Mouse (Mus musculus): Measurements from ENCODE around the gene Dpp9. TPM values are rescaled to one million over a fixed set of nuclear protein-coding genes. Genes with fewer than 3 reads are reported as not detected.
A peak's percentile ranks its signal among the peaks of the same experiment; 100 is the strongest.

Gene Dpp9
- polyA plus RNA-seq, 1 experiment from 2014 or later = 42.5 TPM

DNA sequence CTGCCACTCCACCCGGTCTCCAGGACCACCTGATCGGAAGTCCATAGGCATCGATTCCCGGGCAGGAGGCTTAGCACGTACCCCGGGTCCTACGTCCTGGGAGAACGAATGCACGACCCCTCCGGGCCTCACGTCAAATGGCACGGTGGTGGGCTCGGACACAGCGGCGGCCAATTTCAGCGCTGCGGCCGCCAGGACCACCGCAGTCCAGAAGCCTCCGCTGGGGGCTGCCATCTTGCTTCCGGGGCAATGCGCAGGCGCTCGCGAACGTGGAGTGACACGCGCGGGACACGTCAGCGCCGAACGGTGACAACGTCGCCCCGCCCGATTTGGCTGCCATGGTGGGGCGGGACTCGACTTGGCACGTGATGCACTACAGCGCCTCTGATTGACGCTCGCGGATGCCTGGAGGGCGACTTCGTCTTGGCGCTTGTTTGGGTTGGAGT lies 35.0 kb downstream of the Dpp9 start, which contains the start of gene Mydgf:
Gene Mydgf (minus strand): TSS at position 263 of the 446 bp plus-strand sequence.
- DNase-seq (ENCODE audit: low spot score) (peak; percentile 95), ATAC-seq (ENCODE audit: insufficient read depth, low FRiP score, low TSS enrichment) (peak; percentile 85)
- no peaks in the 10 kb centered on the region for H3K27me3 ChIP-seq (ENCODE audit: control insufficient read depth, insufficient read depth, low read length)
- H3K9ac ChIP-seq (ENCODE audit: low read length) = peak within 1 kb of the TSS; percentile 77
- no peaks in the 10 kb centered on the region for H3K9me3 ChIP-seq (ENCODE audit: control insufficient read depth, low read length)
- H3K36me3 ChIP-seq (ENCODE audit: control insufficient read depth, insufficient read depth, low read length) = peaks cover 6% of the 10 kb centered on the region; the same call in 1 of the 2 replicates
- peak within 1 kb of the TSS; percentile 82 for H3K4me3 ChIP-seq (ENCODE audit: low read depth, low read length)
- no peak within 1 kb of the TSS for H3K27ac ChIP-seq (ENCODE audit: low read depth, low read length)
- H3K4me1 ChIP-seq (ENCODE audit: control insufficient read depth, insufficient read depth, low read length) = peaks cover 18% of the 10 kb centered on the region
- H3K4me2 ChIP-seq (ENCODE audit: low read depth) = peak within 1 kb of the TSS; percentile 74
- under 1% methylated on average over 47 of the region's 47 CpGs for WGBS

DNA sequence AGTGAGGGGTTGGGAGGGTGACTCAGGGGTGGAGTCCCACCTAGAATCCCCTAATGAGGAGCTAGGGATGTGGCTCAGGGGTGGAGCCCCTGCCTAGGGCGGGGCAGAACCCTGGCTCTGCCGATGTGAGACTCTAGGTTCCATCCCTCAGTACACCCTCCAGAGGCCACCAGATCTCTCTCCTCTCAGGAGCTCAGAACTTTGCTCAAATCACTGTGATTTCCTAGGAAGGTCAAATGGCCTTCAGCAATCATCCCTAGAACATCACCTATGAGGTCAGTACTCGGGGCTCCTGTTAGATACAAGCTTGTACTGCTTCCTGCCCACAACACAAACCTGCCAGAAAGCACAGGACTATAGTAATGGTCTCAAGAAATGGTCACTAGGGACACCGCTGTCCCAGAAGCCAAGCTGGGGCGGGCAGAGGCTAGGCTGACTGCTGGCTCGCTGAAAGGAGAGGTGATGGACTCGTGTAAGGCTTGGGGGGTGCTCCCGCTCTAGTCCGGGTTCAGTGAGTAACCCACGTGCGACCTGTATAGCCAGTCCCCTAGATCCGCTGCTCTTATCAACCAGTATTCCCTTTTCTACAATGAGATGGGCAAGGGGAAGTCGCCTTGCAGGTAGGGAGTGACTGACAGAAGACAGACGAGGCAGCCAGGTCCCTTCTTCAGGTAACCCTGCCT lies 35.6 kb downstream of the Dpp9 start:
- under 1% methylated on average over 14 of the region's 14 CpGs for WGBS
- Histone ChIP-seq H3K36me3 (ENCODE audit: control insufficient read depth, insufficient read depth, low read length) (peaks cover 5% of the 10 kb centered on the region; the same call in 1 of the 2 replicates), H3K4me3 (ENCODE audit: low read depth, low read length) (peak overlapping the region; percentile 82), H3K9ac (ENCODE audit: low read length) (peak overlapping the region; percentile 77), H3K27ac (ENCODE audit: low read depth, low read length) (no peak overlapping the region), H3K4me2 (ENCODE audit: low read depth) (peak overlapping the region; percentile 74), H3K4me1 (ENCODE audit: control insufficient read depth, insufficient read depth, low read length) (peaks cover 18% of the 10 kb centered on the region), H3K27me3 (ENCODE audit: control insufficient read depth, insufficient read depth, low read length) (no peaks in the 10 kb centered on the region), H3K9me3 (ENCODE audit: control insufficient read depth, low read length) (no peaks in the 10 kb centered on the region)
- ATAC-seq (ENCODE audit: insufficient read depth, low FRiP score, low TSS enrichment) = 0 out of 2 replicates have a peak, but pooled peaks have one; percentile 1
- DNase-seq (ENCODE audit: low spot score) = no peak

DNA sequence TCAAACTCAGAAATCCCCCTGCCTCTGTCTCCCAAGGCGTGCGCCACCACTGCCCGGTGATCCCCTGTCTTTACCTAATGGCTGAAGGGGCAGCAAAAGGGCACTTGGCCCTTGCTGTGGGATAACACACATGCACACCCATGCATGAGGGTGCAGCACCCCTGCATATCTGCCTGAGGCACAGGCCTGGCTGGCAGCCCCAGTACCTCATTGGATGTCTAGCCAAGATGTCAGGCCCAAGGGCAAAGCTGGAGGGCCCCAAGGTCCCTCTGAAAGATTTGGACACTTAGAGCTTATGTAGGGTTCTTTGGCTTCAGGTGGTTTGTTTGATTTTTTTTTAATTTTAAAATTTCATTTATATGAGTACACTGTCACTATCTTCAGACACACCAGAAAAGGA lies 43.3 kb downstream of the Dpp9 start:
- H3K9ac ChIP-seq (ENCODE audit: low read length) = no peak overlapping the region
- H3K4me3 ChIP-seq (ENCODE audit: low read depth, low read length) = no peak overlapping the region
- H3K36me3 ChIP-seq (ENCODE audit: control insufficient read depth, insufficient read depth, low read length) = peaks cover 8% of the 10 kb centered on the region
- no peak overlapping the region for H3K27ac ChIP-seq (ENCODE audit: low read depth, low read length)
- H3K4me2 ChIP-seq (ENCODE audit: low read depth) = no peak overlapping the region
- H3K9me3 ChIP-seq (ENCODE audit: control insufficient read depth, low read length) = no peaks in the 10 kb centered on the region
- H3K4me1 ChIP-seq (ENCODE audit: control insufficient read depth, insufficient read depth, low read length) = peaks cover 5% of the 10 kb centered on the region; the same call in 1 of the 2 replicates
- 94% methylated on average over 3 of the region's 3 CpGs for WGBS
- ATAC-seq (ENCODE audit: insufficient read depth, low FRiP score, low TSS enrichment) = no peak
- no peaks in the 10 kb centered on the region for H3K27me3 ChIP-seq (ENCODE audit: control insufficient read depth, insufficient read depth, low read length)
- DNase-seq (ENCODE audit: low spot score) = no peak

DNA sequence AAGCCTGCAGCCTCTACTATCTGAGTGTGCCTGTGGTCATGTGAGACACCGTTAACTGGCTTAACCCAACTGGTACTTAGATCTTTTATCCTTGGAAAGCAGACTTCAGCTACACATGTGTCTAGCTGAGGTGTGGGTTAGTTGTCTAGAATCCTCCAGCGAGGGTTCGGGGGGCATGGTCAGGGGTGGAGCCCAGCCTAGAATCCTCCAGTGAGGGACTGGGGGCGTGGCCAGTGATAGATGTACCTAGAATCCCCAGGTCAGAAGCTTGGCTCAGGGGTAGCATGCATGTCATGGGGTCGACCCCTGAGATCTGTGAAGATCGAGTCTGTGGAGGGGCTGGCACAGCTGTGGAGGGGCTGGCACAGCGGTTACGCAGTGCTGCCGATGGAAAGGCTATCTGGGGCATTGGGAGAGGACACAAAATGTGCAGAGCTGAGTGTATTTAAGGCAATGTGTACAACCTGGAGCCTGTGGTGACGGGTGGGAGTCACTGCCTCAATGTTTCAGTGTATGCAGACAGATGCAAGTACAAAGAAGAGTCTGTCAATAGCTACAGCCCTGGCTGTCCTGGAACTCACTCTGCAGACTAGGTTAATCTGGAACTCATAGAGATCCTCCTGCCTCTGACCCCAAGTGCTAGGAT lies 45.2 kb downstream of the Dpp9 start:
- H3K9ac ChIP-seq (ENCODE audit: low read length) = no peak overlapping the region
- H3K27me3 ChIP-seq (ENCODE audit: control insufficient read depth, insufficient read depth, low read length) = no peaks in the 10 kb centered on the region
- WGBS = 53% methylated on average over 10 of the region's 10 CpGs
- H3K27ac ChIP-seq (ENCODE audit: low read depth, low read length) = no peak overlapping the region
- DNase-seq (ENCODE audit: low spot score) (no peak), ATAC-seq (ENCODE audit: insufficient read depth, low FRiP score, low TSS enrichment) (no peak)
- H3K36me3 ChIP-seq (ENCODE audit: control insufficient read depth, insufficient read depth, low read length) = peaks cover 8% of the 10 kb centered on the region
- no peak overlapping the region for H3K4me2 ChIP-seq (ENCODE audit: low read depth)
- peaks cover 7% of the 10 kb centered on the region; the same call in 1 of the 2 replicates for H3K4me1 ChIP-seq (ENCODE audit: control insufficient read depth, insufficient read depth, low read length)
- H3K9me3 ChIP-seq (ENCODE audit: control insufficient read depth, low read length) = no peaks in the 10 kb centered on the region
- H3K4me3 ChIP-seq (ENCODE audit: low read depth, low read length) = no peak overlapping the region

DNA sequence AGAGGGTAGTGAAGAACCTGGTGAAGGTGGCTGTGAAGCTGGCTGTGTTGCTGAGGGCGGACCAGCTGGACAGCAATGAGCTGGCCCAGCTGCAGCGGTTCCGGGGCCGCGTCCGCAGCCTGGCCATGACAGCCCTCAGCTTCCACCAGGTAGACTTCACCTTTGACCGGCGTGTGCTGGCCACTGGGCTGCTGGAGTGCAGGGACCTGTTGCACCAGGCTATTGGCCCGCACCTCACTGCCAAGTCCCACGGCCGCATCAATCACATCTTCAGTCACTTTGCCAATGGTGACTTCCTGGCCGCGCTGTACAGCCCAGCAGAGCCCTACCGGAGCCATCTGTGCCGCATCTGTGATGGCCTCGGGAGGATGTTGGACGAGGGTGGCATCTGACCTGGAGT lies 46.8 kb downstream of the Dpp9 start:
- H3K36me3 ChIP-seq (ENCODE audit: control insufficient read depth, insufficient read depth, low read length) = peaks cover 4% of the 10 kb centered on the region
- H3K9me3 ChIP-seq (ENCODE audit: control insufficient read depth, low read length) = no peaks in the 10 kb centered on the region
- H3K27me3 ChIP-seq (ENCODE audit: control insufficient read depth, insufficient read depth, low read length) = no peaks in the 10 kb centered on the region
- WGBS = 94% methylated on average over 17 of the region's 17 CpGs
- no peak overlapping the region for H3K9ac ChIP-seq (ENCODE audit: low read length)
- no peak overlapping the region for H3K4me2 ChIP-seq (ENCODE audit: low read depth)
- no peak for ATAC-seq (ENCODE audit: insufficient read depth, low FRiP score, low TSS enrichment)
- H3K4me3 ChIP-seq (ENCODE audit: low read depth, low read length) = no peak overlapping the region
- H3K27ac ChIP-seq (ENCODE audit: low read depth, low read length) = no peak overlapping the region
- H3K4me1 ChIP-seq (ENCODE audit: control insufficient read depth, insufficient read depth, low read length) = peaks cover 7% of the 10 kb centered on the region; the same call in 1 of the 2 replicates
- no peak for DNase-seq (ENCODE audit: low spot score)

DNA sequence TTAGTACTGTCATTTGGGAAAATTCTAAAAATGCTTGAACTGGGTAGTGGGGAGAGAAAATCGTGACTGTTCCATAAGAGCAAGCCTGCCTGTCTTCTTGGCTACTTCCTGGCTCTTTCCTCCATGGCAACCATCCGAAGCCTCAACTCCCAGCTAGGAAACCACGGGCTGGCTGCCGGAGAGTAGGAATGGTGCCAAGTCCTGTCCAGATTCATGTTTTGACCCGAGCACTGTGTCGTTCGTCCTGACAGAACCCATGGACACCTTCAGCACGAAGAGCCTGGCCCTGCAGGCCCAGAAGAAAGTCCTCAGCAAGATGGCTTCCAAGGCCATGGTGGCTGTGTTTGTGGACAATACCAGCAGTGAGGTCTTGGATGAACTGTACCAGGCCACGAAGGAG lies 47.2 kb downstream of the Dpp9 start:
- 82% methylated on average over 9 of the region's 9 CpGs for WGBS
- H3K36me3 ChIP-seq (ENCODE audit: control insufficient read depth, insufficient read depth, low read length) = peaks cover under 1% of the 10 kb centered on the region; the same call in 1 of the 2 replicates
- DNase-seq (ENCODE audit: low spot score) (no peak), ATAC-seq (ENCODE audit: insufficient read depth, low FRiP score, low TSS enrichment) (no peak)
- H3K27me3 ChIP-seq (ENCODE audit: control insufficient read depth, insufficient read depth, low read length) = no peaks in the 10 kb centered on the region
- no peak overlapping the region for H3K4me2 ChIP-seq (ENCODE audit: low read depth)
- H3K4me3 ChIP-seq (ENCODE audit: low read depth, low read length) = no peak overlapping the region
- H3K9me3 ChIP-seq (ENCODE audit: control insufficient read depth, low read length) = no peaks in the 10 kb centered on the region
- H3K4me1 ChIP-seq (ENCODE audit: control insufficient read depth, insufficient read depth, low read length) = peaks cover 7% of the 10 kb centered on the region; the same call in 1 of the 2 replicates
- no peak overlapping the region for H3K9ac ChIP-seq (ENCODE audit: low read length)
- H3K27ac ChIP-seq (ENCODE audit: low read depth, low read length) = no peak overlapping the region

DNA sequence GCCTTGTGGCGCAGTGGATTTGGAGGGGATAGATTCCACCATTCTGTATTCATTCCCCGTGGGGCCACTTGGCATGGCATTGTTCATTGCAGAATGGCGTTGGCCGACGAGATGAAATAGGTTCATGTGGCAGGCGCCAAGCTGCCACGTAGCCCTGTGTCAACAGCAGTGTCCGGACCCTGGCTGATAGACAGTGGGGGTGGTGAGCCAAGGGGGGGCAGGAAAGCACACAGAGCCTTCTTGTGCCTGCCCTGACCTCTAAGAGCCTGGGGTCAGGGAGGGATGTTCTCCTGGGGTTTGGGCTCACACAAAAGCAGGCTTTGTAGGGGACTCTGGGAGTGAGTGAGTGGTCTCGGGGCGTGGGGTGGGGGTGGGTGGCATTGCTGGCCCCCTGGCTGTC lies 48.1 kb downstream of the Dpp9 start:
- Histone ChIP-seq H3K9ac (ENCODE audit: low read length) (0 out of 2 replicates have a peak overlapping the region, but pooled peaks have one; percentile 0), H3K9me3 (ENCODE audit: control insufficient read depth, low read length) (no peaks in the 10 kb centered on the region), H3K27me3 (ENCODE audit: control insufficient read depth, insufficient read depth, low read length) (no peaks in the 10 kb centered on the region), H3K27ac (ENCODE audit: low read depth, low read length) (peak overlapping the region; percentile 31; the same call in 1 of the 2 replicates), H3K36me3 (ENCODE audit: control insufficient read depth, insufficient read depth, low read length) (no peaks in the 10 kb centered on the region; the same call in 1 of the 2 replicates), H3K4me2 (ENCODE audit: low read depth) (no peak overlapping the region), H3K4me3 (ENCODE audit: low read depth, low read length) (no peak overlapping the region), H3K4me1 (ENCODE audit: control insufficient read depth, insufficient read depth, low read length) (peaks cover 7% of the 10 kb centered on the region; the same call in 1 of the 2 replicates)
- WGBS = 33% methylated on average over 10 of the region's 10 CpGs
- ATAC-seq (ENCODE audit: insufficient read depth, low FRiP score, low TSS enrichment) = no peak
- peak; percentile 38 for DNase-seq (ENCODE audit: low spot score)

DNA sequence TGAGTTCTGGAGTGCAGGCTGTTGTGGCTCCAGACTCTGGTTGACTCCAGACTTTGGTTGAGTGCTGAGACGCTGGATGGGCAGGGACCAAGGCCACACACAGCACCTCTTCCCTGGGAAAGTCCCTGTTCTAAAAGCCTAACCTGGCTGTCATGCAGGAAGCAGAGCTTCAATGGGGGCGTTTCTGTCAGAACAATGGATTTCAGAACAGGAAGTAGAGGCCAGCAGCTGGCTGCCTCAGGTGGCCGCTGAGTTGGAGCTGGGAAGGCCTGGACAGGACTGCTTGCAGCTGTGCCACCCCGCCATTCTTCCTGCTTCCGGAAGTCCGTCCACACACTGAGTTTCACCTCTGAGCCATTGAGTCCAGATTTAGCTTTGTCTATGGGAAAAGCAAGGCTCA lies 48.9 kb downstream of the Dpp9 start:
- DNase-seq (ENCODE audit: low spot score) (no peak), ATAC-seq (ENCODE audit: insufficient read depth, low FRiP score, low TSS enrichment) (no peak)
- Histone ChIP-seq H3K9ac (ENCODE audit: low read length) (no peak overlapping the region), H3K9me3 (ENCODE audit: control insufficient read depth, low read length) (no peaks in the 10 kb centered on the region), H3K27me3 (ENCODE audit: control insufficient read depth, insufficient read depth, low read length) (no peaks in the 10 kb centered on the region), H3K4me2 (ENCODE audit: low read depth) (no peak overlapping the region), H3K4me1 (ENCODE audit: control insufficient read depth, insufficient read depth, low read length) (peaks cover 10% of the 10 kb centered on the region), H3K27ac (ENCODE audit: low read depth, low read length) (no peak overlapping the region), H3K4me3 (ENCODE audit: low read depth, low read length) (no peak overlapping the region), H3K36me3 (ENCODE audit: control insufficient read depth, insufficient read depth, low read length) (no peaks in the 10 kb centered on the region)
- WGBS = 62% methylated on average over 6 of the region's 6 CpGs

Data from neural tube, embryonic 11.5 days (tissue).